Mouse (Mus musculus) spleen, adult 2 months (tissue): ENCODE results near the gene Nme9. TPM values are rescaled to one million over a fixed set of nuclear protein-coding genes. Genes with fewer than 3 reads are reported as not detected.

Experiments used
- DNase-seq, 2 experiments: peaks; one replicate each; pipeline versions ENCODE4 v3.0.0 to v3.0.0-alpha.2; 2012 to 2021; ENCODE audit warnings: low spot score in 2 of 2, low read depth in 1 of 2
- H3K27ac ChIP-seq: fragments of 200-500 bp; 2 replicates; pipeline ENCODE4 v1.5.1; 2012; ENCODE audit warnings: low read length, inconsistent platforms; ENCODE audit not compliant: insufficient read depth
- H3K27me3 ChIP-seq: fragments of 200-500 bp; 2 replicates; pipeline ENCODE4 v1.6.1; 2012; ENCODE audit warnings: mild to moderate bottlenecking, moderate library complexity, low read length, inconsistent platforms; ENCODE audit not compliant: control insufficient read depth, insufficient read depth
- H3K36me3 ChIP-seq: fragments of 200-500 bp; 2 replicates; pipeline ENCODE4 v1.6.1; 2012; ENCODE audit warnings: mild to moderate bottlenecking, low read length, inconsistent platforms; ENCODE audit not compliant: control insufficient read depth, insufficient read depth
- H3K4me1 ChIP-seq: fragments of 200-500 bp; 2 replicates; pipeline ENCODE4 v1.6.1; 2011; ENCODE audit warnings: inconsistent platforms; ENCODE audit not compliant: control insufficient read depth, insufficient read depth, insufficient read length
- H3K4me3 ChIP-seq: fragments of 200-500 bp; 2 replicates; pipeline ENCODE4 v1.5.1; 2011; ENCODE audit warnings: mild to moderate bottlenecking, inconsistent platforms; ENCODE audit not compliant: insufficient read depth, insufficient read length; ENCODE audit errors: extremely low read depth
- CTCF ChIP-seq: fragments of 200-500 bp; IDR thresholded peaks from 2 replicates; pipeline ENCODE4 v1.5.1; 2011; ENCODE audit warnings: mild to moderate bottlenecking, inconsistent platforms; ENCODE audit not compliant: insufficient read depth, insufficient read length, insufficient replicate concordance; ENCODE audit errors: extremely low read depth
- POLR2A ChIP-seq: fragments of 200-500 bp; IDR thresholded peaks from 2 replicates; pipeline ENCODE4 v1.6.1; 2011; ENCODE audit warnings: low read depth, low read length, inconsistent platforms
- WGBS: fragments of 180-500 bp; shearing (Covaris S2); methylation state at CpG from one replicate; pipeline ENCODE4 v1.1.7; 2018; 5-methylcytosine and 5-hydroxymethylcytosine counted together
- polyA plus RNA-seq: library from polyadenylated mRNA; depleted of rRNA; stranded (reverse); fragments of >200 nt; gene quantifications from 2 replicates; pipeline ENCODE4 v1.2.3, GENCODE M21; 2012

Nme9 gene
- polyA plus RNA-seq, 1 experiment: 0.57 TPM

DNA sequence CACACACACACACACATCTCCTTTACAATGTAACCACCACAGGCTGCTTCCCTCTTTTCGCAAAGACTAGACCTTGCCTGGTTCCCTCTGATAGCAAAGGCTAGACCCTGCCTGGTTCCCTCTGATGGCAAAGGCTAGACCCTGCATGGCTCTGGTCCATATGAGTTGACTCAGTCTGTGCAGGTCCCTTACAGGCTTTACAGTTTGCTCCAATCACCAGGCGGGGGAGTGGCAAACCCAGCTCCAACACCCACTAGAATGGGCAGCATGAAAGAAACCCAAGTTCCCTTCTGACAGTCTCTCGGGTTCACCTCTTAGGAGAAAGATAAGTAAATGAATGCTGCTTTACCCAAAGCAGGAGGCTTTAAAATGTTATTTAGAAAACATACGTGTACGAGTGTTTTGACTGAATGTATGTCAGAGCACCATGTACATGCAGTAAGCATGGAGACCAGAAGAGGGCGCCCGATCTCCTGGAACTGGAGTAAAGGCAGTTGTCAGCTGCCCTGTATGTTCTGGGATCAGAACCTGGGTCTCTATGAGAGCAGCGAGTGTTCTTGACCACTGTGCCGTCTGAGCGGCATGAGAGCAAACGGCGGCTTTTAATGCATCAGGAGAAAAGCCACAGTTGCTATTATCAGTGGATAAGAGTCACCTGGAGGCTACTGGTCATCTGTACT is 7.4 kb downstream of the Nme9 start:
- H3K4me1 ChIP-seq: no peaks in the 10 kb centered on the region
- no peaks in the 10 kb centered on the region for H3K36me3 ChIP-seq
- no peak overlapping the region for H3K27ac ChIP-seq
- DNase-seq: peak in 1 of 2 experiments; percentile 46
- H3K27me3 ChIP-seq: no peaks in the 10 kb centered on the region
- WGBS: 39% methylated on average over 12 of the region's 12 CpGs
- H3K4me3 ChIP-seq: no peak overlapping the region
- TF ChIP-seq POLR2A (no peak), CTCF (peak; percentile 44; the same call in 1 of the 2 replicates)

DNA sequence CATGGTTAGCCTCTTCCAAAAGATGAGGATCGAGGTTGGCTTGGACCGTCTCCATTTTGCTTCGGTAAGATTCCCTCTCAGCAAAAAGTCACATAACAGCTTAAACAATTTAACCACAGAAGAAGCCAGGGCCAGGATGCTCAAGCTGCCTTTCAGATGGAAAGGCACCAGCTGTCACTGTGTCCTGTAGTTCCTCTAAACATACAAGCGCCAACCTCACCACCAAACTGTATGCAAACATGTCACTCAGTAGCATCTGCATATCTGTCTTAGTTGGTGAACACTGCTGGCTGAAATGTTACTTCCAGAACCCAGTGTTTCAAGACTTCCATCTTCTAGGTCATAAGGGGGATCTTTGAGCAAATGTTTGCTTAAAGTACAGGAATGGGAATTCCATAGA is 8.5 kb downstream of the Nme9 start:
- Histone ChIP-seq H3K36me3 (no peaks in the 10 kb centered on the region), H3K27ac (no peak overlapping the region), H3K4me1 (no peaks in the 10 kb centered on the region), H3K4me3 (no peak overlapping the region), H3K27me3 (no peaks in the 10 kb centered on the region)
- no peak for DNase-seq
- WGBS: 78% methylated on average over 4 of the region's 4 CpGs
- TF ChIP-seq CTCF (no peak), POLR2A (no peak)

DNA sequence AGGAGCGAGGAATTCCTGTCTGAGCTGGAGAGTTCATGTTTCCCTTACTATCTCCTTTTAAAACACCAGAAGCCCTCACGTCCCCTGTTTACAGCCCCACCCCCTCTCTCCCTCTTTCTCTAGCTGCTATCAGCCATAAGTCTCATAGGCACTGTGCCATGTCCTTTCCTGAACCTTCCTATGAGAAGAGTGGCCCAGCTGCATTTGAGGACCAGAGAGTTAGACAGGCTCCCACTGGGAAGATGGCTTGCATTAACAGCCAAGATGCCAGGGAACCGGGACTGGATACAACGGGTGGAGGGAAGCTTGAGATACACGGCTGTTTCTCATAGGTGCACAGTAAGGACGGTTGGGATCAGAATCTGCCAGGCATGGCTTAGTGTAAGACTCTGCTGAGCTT is 13.6 kb downstream of the Nme9 start:
- Histone ChIP-seq H3K27me3 (no peaks in the 10 kb centered on the region), H3K36me3 (no peaks in the 10 kb centered on the region), H3K4me3 (no peak overlapping the region), H3K4me1 (no peaks in the 10 kb centered on the region), H3K27ac (no peak overlapping the region)
- TF ChIP-seq CTCF (no peak), POLR2A (no peak)
- DNase-seq: no peak
- WGBS: 87% methylated on average over 6 of the region's 6 CpGs

DNA sequence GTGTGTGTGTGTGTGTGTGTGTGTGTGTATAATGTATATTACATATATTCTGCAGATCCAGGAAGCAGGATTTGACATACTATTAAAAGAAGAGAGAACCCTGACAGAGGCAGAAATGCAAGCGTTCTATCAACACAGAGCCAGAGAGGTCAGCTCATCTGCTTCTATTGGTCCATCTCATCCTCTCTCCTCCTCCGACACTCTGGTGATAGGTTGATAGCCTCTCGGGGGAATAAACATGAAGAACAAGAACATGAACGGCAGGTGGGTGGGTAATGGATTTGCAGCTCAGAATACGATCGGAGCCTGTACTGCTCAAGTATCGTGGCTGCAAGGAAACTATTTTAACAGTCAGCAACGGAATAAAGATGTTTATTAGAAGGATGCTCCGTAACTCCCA is 17.3 kb downstream of the Nme9 start:
- no peak for DNase-seq
- 91% methylated on average over 9 of the region's 9 CpGs for WGBS
- Histone ChIP-seq H3K27me3 (no peaks in the 10 kb centered on the region), H3K4me3 (no peak overlapping the region), H3K27ac (no peak overlapping the region), H3K36me3 (no peaks in the 10 kb centered on the region), H3K4me1 (no peaks in the 10 kb centered on the region)
- TF ChIP-seq CTCF: no peak
- TF ChIP-seq POLR2A: no peak

DNA sequence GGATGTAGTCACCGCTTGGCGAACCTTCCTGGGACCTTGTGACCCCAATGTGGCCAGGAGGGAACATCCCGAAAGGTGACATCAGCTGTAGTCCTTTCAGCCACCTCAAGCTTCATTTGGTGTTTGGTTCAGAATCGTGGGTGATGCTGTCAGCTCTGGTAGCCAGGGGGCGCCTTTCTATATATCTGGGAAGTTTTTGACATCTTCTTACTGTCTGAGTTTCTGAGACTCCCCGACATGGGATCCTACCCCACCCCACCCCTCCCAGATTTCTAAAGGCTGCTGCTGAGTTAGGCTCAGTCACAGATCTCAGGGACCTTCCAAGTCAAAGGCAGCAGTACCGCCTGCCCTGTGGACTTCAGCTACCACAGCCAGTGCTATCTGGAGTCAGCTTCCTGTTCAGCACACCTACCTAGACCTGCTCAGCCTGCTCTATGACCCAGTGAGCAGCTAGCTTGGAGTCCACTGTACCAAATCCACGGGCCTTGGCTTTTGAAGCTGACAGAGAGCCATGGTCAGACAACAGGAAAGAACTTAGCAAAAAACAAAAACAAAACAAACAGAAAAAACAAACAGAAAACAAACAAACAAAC is 18.5 kb downstream of the Nme9 start:
- DNase-seq: no peak
- Histone ChIP-seq H3K27me3 (no peaks in the 10 kb centered on the region), H3K4me3 (no peak overlapping the region), H3K36me3 (no peaks in the 10 kb centered on the region), H3K4me1 (no peaks in the 10 kb centered on the region), H3K27ac (no peak overlapping the region)
- WGBS: 53% methylated on average over 8 of the region's 8 CpGs
- TF ChIP-seq CTCF (peak; percentile 9; the same call in 1 of the 2 replicates), POLR2A (no peak)

DNA sequence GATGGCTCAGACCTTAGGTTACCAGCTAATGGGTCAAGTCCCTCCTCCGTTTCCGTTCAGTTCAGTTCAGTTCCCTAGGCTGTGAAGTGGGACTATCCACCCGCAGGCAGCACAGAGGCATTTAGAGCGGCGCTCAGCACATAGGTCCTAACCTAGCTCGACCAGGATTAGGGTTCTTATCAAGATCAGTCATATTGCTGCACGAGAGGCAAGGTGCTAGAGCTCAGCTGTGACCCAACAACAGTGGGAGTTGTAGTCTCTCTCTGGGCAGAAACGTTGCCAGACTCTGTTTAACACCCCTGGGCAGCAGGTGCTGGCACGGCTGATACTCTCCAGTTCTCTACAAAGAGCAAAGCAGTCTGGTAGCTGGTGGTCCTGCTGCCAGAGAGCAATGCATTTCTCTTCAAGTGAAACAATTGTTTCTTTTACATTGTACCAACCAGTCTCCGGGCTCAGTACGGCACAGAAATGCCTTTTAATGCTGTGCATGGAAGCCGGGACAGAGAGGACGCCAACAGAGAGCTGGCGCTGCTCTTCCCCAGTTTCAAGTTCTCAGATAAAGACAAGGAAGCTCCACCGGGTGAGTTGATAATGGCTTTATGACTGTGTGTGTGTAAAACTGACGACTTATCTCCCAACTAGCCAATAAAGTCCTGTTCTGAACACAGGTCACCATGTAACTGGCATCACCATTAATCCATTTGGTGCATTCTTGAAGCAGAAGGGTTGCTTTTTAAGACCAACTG is 19.2 kb downstream of the Nme9 start:
- H3K4me3 ChIP-seq: no peak overlapping the region
- H3K27ac ChIP-seq: no peak overlapping the region
- H3K4me1 ChIP-seq: no peaks in the 10 kb centered on the region
- DNase-seq: no peak
- no peaks in the 10 kb centered on the region for H3K27me3 ChIP-seq
- no peak for TF ChIP-seq POLR2A
- TF ChIP-seq CTCF: no peak
- WGBS: 61% methylated on average over 16 of the region's 16 CpGs
- H3K36me3 ChIP-seq: no peaks in the 10 kb centered on the region
